ENCODE assay signal across 22 mouse cellular contexts in genomic region chr5:149003137-149003536, GRCm38 (mm10). TPM values are rescaled to one million over a fixed set of nuclear protein-coding genes. Genes with fewer than 3 reads are reported as not detected.
DNase-seq lines count a peak whose midpoint lies in the region; ATAC-seq and TF ChIP-seq lines count a peak whose summit lies in the region.
"Had no signal": no experiment of that assay in that cellular context is flagged by ENCODE, and none has a peak within 500 bp of the region (broad histone marks: within the 10 kb centered on the region; RNA-seq: fewer than 3 reads in every experiment).

No protein-coding gene starts in this region.

- 30% methylated on average over 2 of the region's 2 CpGs for WGBS in kidney, embryonic 14.5 days
- WGBS in embryonic facial prominence, embryonic 10.5 days, result 38% methylated on average over 2 of the region's 2 CpGs
- WGBS in limb, embryonic 13.5 days, result 24% methylated on average over 2 of the region's 2 CpGs

- in situ Hi-C loops in CH12.LX (cut with MboI; ENCODE audit: low pct_ligation_motif_present, low pct_unique_long_range_greater_than_20kb, low sequenced_read_pairs), result no loop called here

- H3K9ac ChIP-seq in kidney, embryonic 14.5 days (ENCODE audit: low read depth, low read length), result 0 out of 2 replicates have a peak overlapping the region, but pooled peaks have one; percentile 4
- H3K9ac ChIP-seq in CH12.LX (ENCODE audit: insufficient read depth, low read depth), result no peak overlapping the region
- H3K9ac ChIP-seq in limb, embryonic 13.5 days, result no peak overlapping the region
- H3K9ac ChIP-seq: hindbrain, embryonic 13.5 days; liver, embryonic 13.5 days; neural tube, embryonic 12.5 days had no signal

- peaks cover 36% of the 10 kb centered on the region for H3K4me1 ChIP-seq in kidney, embryonic 14.5 days (ENCODE audit: control insufficient read depth, insufficient read depth, low read length)
- H3K4me1 ChIP-seq in CH12.LX (ENCODE audit: control insufficient read depth in 1 of 2, insufficient read depth in 2 of 2), result peaks cover 4 to 40% of the 10 kb centered on the region in 2 experiments
- peaks cover 46% of the 10 kb centered on the region for H3K4me1 ChIP-seq in embryonic facial prominence, embryonic 10.5 days
- peaks cover 46% of the 10 kb centered on the region for H3K4me1 ChIP-seq in limb, embryonic 13.5 days

- dilution Hi-C loops in CH12.LX (cut with MboI; ENCODE audit: extremely low pct_ligation_motif_present, extremely low pct_unique_long_range_greater_than_20kb, low sequenced_read_pairs), result no loop called here

- H3K4me3 ChIP-seq in kidney, embryonic 14.5 days (ENCODE audit: low read length), result no peak overlapping the region
- H3K4me3 ChIP-seq in CH12.LX (replicated peaks in 1 of 3; ENCODE audit: low read depth in 2 of 3, low read length in 2 of 3, poor library complexity in 1 of 3), result no peak overlapping the region
- no peak overlapping the region for H3K4me3 ChIP-seq in embryonic facial prominence, embryonic 10.5 days
- H3K4me3 ChIP-seq in limb, embryonic 13.5 days, result no peak overlapping the region
- H3K4me3 ChIP-seq: erythroblast, embryonic 14.5 days; hindbrain, embryonic 13.5 days; layer of hippocampus, adult 2 months; liver, embryonic 13.5 days; neural tube, embryonic 12.5 days had no signal

- ATAC-seq in kidney, embryonic 14.5 days (ENCODE audit: low FRiP score, low TSS enrichment), result no peak
- no peak for ATAC-seq in limb, embryonic 13.5 days (ENCODE audit: low FRiP score, low read depth)
- ATAC-seq: forebrain, embryonic 16.5 days; intestine, postnatal 0 days had no signal

- no peak for DNase-seq in kidney, adult 9 months
- DNase-seq in CH12.LX (ENCODE audit: extremely low read depth), result no peak
- no peak for DNase-seq in embryonic facial prominence, embryonic 10.5 days (ENCODE audit: low spot score)
- no peak for DNase-seq in lung, postnatal 25 days (ENCODE audit: low spot score)
- DNase-seq in left cerebral cortex, postnatal 10 days (ENCODE audit: extremely low spot score in 1 of 2, low spot score in 2 of 2), result no peak
- no peak for DNase-seq in heart, adult 11 months
- DNase-seq: gastrocnemius, adult 2 months; liver, embryonic 13.5 days; lung, postnatal 14 days; right cerebral cortex, postnatal 25 days; thymus, postnatal 25 days had no signal

- peak overlapping the region; percentile 82 for H3K27ac ChIP-seq in kidney, embryonic 14.5 days (ENCODE audit: low read depth, low read length)
- no peak overlapping the region for H3K27ac ChIP-seq in CH12.LX (ENCODE audit: insufficient read depth, low read depth)
- H3K27ac ChIP-seq in embryonic facial prominence, embryonic 10.5 days (replicated peaks), result peak overlapping the region; percentile 73
- H3K27ac ChIP-seq in limb, embryonic 13.5 days, result peak overlapping the region; percentile 69; the same call in 1 of the 2 replicates
- H3K27ac ChIP-seq: hindbrain, embryonic 13.5 days; layer of hippocampus, adult 2 months; neural tube, embryonic 12.5 days had no signal

- no peaks in the 10 kb centered on the region for H3K36me3 ChIP-seq in kidney, embryonic 14.5 days (ENCODE audit: control insufficient read depth, insufficient read depth, low read length)
- no peaks in the 10 kb centered on the region for H3K36me3 ChIP-seq in CH12.LX (replicated peaks in 1 of 2; ENCODE audit: control insufficient read depth in 1 of 2, insufficient read depth in 1 of 2, low read length in 1 of 2)
- H3K36me3 ChIP-seq in embryonic facial prominence, embryonic 10.5 days (replicated peaks), result no peaks in the 10 kb centered on the region
- H3K36me3 ChIP-seq in limb, embryonic 13.5 days, result no peaks in the 10 kb centered on the region
- H3K36me3 ChIP-seq: hindbrain, embryonic 13.5 days; liver, embryonic 13.5 days; neural tube, embryonic 12.5 days had no signal

- TF ChIP-seq RAD21 in CH12.LX (IDR thresholded peaks at IDR 0.05; ENCODE audit: low read depth, low read length), result no peak

- no peaks in the 10 kb centered on the region for H3K27me3 ChIP-seq in kidney, embryonic 14.5 days (ENCODE audit: control insufficient read depth, insufficient read depth, low read length)
- no peaks in the 10 kb centered on the region for H3K27me3 ChIP-seq in CH12.LX (replicated peaks)
- no peaks in the 10 kb centered on the region; the same call in 1 of the 2 replicates for H3K27me3 ChIP-seq in embryonic facial prominence, embryonic 10.5 days (replicated peaks; ENCODE audit: low read depth, poor library complexity, severe bottlenecking)
- H3K27me3 ChIP-seq in limb, embryonic 13.5 days, result no peaks in the 10 kb centered on the region
- H3K27me3 ChIP-seq: hindbrain, embryonic 13.5 days; liver, embryonic 13.5 days; neural tube, embryonic 12.5 days had no signal

- TF ChIP-seq CTCF in CH12.LX (conservative IDR thresholded peaks at IDR 0.05 in 1 of 2, IDR thresholded peaks at IDR 0.05 in 1 of 2; ENCODE audit: low read depth in 2 of 2, low read length in 2 of 2), result no peak

- no peak for TF ChIP-seq EP300 in CH12.LX (IDR thresholded peaks at IDR 0.05; ENCODE audit: low read length)

- H3K79me2 ChIP-seq in CH12.LX (replicated peaks; ENCODE audit: control insufficient read depth, extremely low read depth, insufficient read depth, poor library complexity, severe bottlenecking), result no peaks in the 10 kb centered on the region

- TF ChIP-seq POLR2A in CH12.LX (IDR thresholded peaks at IDR 0.05; ENCODE audit: low read depth, low read length), result no peak

- H3K9me3 ChIP-seq in kidney, embryonic 14.5 days (ENCODE audit: control insufficient read depth, low read length), result no peaks in the 10 kb centered on the region
- peaks cover 4% of the 10 kb centered on the region for H3K9me3 ChIP-seq in CH12.LX (replicated peaks; ENCODE audit: low read length)
- H3K9me3 ChIP-seq in embryonic facial prominence, embryonic 10.5 days, result no peaks in the 10 kb centered on the region; the same call in 1 of the 2 replicates
- H3K9me3 ChIP-seq in limb, embryonic 13.5 days, result no peaks in the 10 kb centered on the region
- H3K9me3 ChIP-seq: hindbrain, embryonic 13.5 days; liver, embryonic 13.5 days; neural tube, embryonic 12.5 days had no signal

- H3K4me2 ChIP-seq in kidney, embryonic 14.5 days (replicated peaks; ENCODE audit: low read depth, low read length), result no peak overlapping the region
- H3K4me2 ChIP-seq in CH12.LX (ENCODE audit: insufficient read depth, low read depth, poor library complexity, severe bottlenecking), result peak overlapping the region; percentile 55; the same call in 1 of the 2 replicates
- peak overlapping the region; percentile 44; the same call in 1 of the 2 replicates for H3K4me2 ChIP-seq in limb, embryonic 13.5 days (replicated peaks)
- H3K4me2 ChIP-seq: hindbrain, embryonic 13.5 days; liver, embryonic 13.5 days; neural tube, embryonic 12.5 days had no signal

- intact Hi-C loops in left cerebral cortex, postnatal 10 days (cut with DNase I), result no loop called here

TF ChIP-seq in CH12.LX, 34 proteins besides CTCF, POLR2A, EP300 and RAD21:
- no peak for TF ChIP-seq NELFE (IDR thresholded peaks at IDR 0.05; ENCODE audit: low read depth, low read length)
- no peak for TF ChIP-seq NRF1 (IDR thresholded peaks at IDR 0.05; ENCODE audit: low read depth, low read length)
- no peak for TF ChIP-seq USF2 (conservative IDR thresholded peaks at IDR 0.05; ENCODE audit: low read depth, low read length)
TF ChIP-seq in CH12.LX: peak in this region for 0.

RNA-seq across cellular contexts. Expression of gene Gm42791, which starts 8.2 kb away (rescaled TPM):
- polyA plus RNA-seq in kidney, embryonic 14.5 days (2014; fragmentation: Nextera tagmentation; extraction: Ambion mirVana), result 0.47 TPM in 1 of 2 replicates, not detected in the other
- total RNA-seq in CH12.LX (2012; rRNA removed) (not detected in 2 replicates), CH12.LX (2014; rRNA removed) (0.42 TPM in 1 of 2 replicates, not detected in the other)
- polyA plus RNA-seq in CH12.LX (2012; ENCODE audit: insufficient read length, low read depth), result 1.3 and 2.1 TPM in 2 replicates
- 0.49 and 4.6 TPM in 2 replicates for polyA plus RNA-seq in embryonic facial prominence, embryonic 10.5 days (2016; fragmentation: Nextera tagmentation; extraction: Ambion mirVana)
- 1.6 and 2.6 TPM in 2 replicates for polyA plus RNA-seq in limb, embryonic 13.5 days (2015; fragmentation: Nextera tagmentation; extraction: Ambion mirVana)
- total RNA-seq in left cerebral cortex, postnatal 10 days (2021), result 10 to 100 TPM in 1 of 2 experiments, 1 to 10 TPM in 1; 6.0 to 18.1 TPM
- total RNA-seq: monocyte, adult 5-6 weeks had no signal
- polyA plus RNA-seq: C2C12; heart, embryonic 16.5 days; intestine, postnatal 0 days had no signal
